Mouse (Mus musculus) liver, embryonic 11.5 days (tissue): ENCODE results near the gene Fam57a. TPM values are rescaled to one million over a fixed set of nuclear protein-coding genes. Genes with fewer than 3 reads are reported as not detected.

Source experiments
- ATAC-seq: fragments of 200-750 bp; cut with Nextera tagmentation; replicated peaks from 2 replicates; pipeline ENCODE4 v1.8.0; 2017; ENCODE audit warnings: moderate number of reproducible peaks, mild to moderate bottlenecking, moderate TSS enrichment, moderate library complexity; ENCODE audit not compliant: low FRiP score
- DNase-seq: peaks from one replicate; pipeline ENCODE4 v3.0.0-alpha.2; 2017; ENCODE audit warnings: low spot score
- H3K27ac ChIP-seq: fragments of 300-500 bp; sonication (generic); 2 replicates; pipeline ENCODE4 v1.5.1; 2014; ENCODE audit warnings: mild to moderate bottlenecking, low read depth, low read length, control low read depth
- H3K27me3 ChIP-seq: fragments of 300-500 bp; sonication (generic); replicated peaks from 2 replicates; pipeline ENCODE4 v1.6.1; 2014; ENCODE audit warnings: low read length, mixed read lengths; ENCODE audit not compliant: control insufficient read depth, insufficient read depth
- H3K36me3 ChIP-seq: fragments of 300-500 bp; sonication (generic); 2 replicates; pipeline ENCODE4 v1.6.1; 2014; ENCODE audit warnings: mild to moderate bottlenecking, low read length, moderate library complexity, mixed read lengths; ENCODE audit not compliant: control insufficient read depth, insufficient read depth
- H3K4me1 ChIP-seq: fragments of 300-500 bp; sonication (generic); replicated peaks from 2 replicates; pipeline ENCODE4 v1.6.1; 2014; ENCODE audit warnings: low read length, mixed read lengths; ENCODE audit not compliant: control insufficient read depth, insufficient read depth
- H3K4me2 ChIP-seq: fragments of 300-500 bp; sonication (generic); 2 replicates; pipeline ENCODE4 v1.6.1; 2014; ENCODE audit warnings: mild to moderate bottlenecking, control low read depth, moderate library complexity
- H3K4me3 ChIP-seq: fragments of 300-500 bp; sonication (generic); 2 replicates; pipeline ENCODE4 v1.5.1; 2014; ENCODE audit warnings: low read depth, low read length, control low read depth
- H3K9ac ChIP-seq: fragments of 300-500 bp; sonication (generic); 2 replicates; pipeline ENCODE4 v1.6.1; 2014; ENCODE audit warnings: low read depth, low read length, control low read depth
- H3K9me3 ChIP-seq: fragments of 300-500 bp; sonication (generic); 2 replicates; pipeline ENCODE4 v1.6.1; 2016; ENCODE audit warnings: low read length, inconsistent platforms, mixed read lengths; ENCODE audit not compliant: control insufficient read depth
- WGBS: fragments of 180-500 bp; shearing (Covaris S2); extraction: QIAGEN DNeasy Blood & Tissue Kit; methylation state at CpG from one replicate; pipeline ENCODE4 v1.1.7; 2014; 5-methylcytosine and 5-hydroxymethylcytosine counted together
- polyA plus RNA-seq: library from polyadenylated mRNA; unstranded; fragments of >200 nt; fragmentation: Nextera tagmentation; extraction: Ambion mirVana; gene quantifications from 2 replicates; pipeline ENCODE4 v1.2.1, GENCODE M21; 2014

The Fam57a gene
- polyA plus RNA-seq, 1 experiment from 2014 or later: 14.8 TPM

- 24% methylated on average over 5 of the region's 5 CpGs for WGBS
- no peak for ATAC-seq
- Histone ChIP-seq H3K4me1 (no peaks in the 10 kb centered on the region), H3K27me3 (no peaks in the 10 kb centered on the region), H3K36me3 (no peaks in the 10 kb centered on the region), H3K4me3 (no peak overlapping the region), H3K9me3 (no peaks in the 10 kb centered on the region), H3K4me2 (no peak overlapping the region), H3K9ac (no peak overlapping the region), H3K27ac (no peak overlapping the region)
- peak; percentile 38 for DNase-seq
Observed at GRCm38 (mm10) chr11:76167079-76167765, 12.2 kb upstream of the Fam57a start.

GRCm38 (mm10) chr11:76168976-76169375 is 10.5 kb upstream of the Fam57a start:
- Histone ChIP-seq H3K4me3 (no peak overlapping the region), H3K9ac (no peak overlapping the region), H3K27ac (no peak overlapping the region), H3K36me3 (no peaks in the 10 kb centered on the region), H3K27me3 (no peaks in the 10 kb centered on the region), H3K4me2 (no peak overlapping the region), H3K4me1 (no peaks in the 10 kb centered on the region), H3K9me3 (no peaks in the 10 kb centered on the region)
- DNase-seq (no peak), ATAC-seq (no peak)
- 94% methylated on average over 3 of the region's 3 CpGs for WGBS

- Histone ChIP-seq H3K27ac (no peak overlapping the region), H3K4me3 (no peak overlapping the region), H3K4me2 (no peak overlapping the region), H3K36me3 (no peaks in the 10 kb centered on the region), H3K4me1 (no peaks in the 10 kb centered on the region), H3K9ac (no peak overlapping the region), H3K27me3 (no peaks in the 10 kb centered on the region), H3K9me3 (no peaks in the 10 kb centered on the region)
- 77% methylated on average over 5 of the region's 5 CpGs for WGBS
- no peak for DNase-seq
- ATAC-seq: no peak
Observed at GRCm38 (mm10) chr11:76170207-76170606, 9.3 kb upstream of the Fam57a start.

- peak; percentile 50 for DNase-seq
- peak; percentile 72 for ATAC-seq
- H3K27ac ChIP-seq: peak overlapping the region; percentile 53; the same call in 1 of the 2 replicates
- peaks cover 5% of the 10 kb centered on the region; the same call in 1 of the 2 replicates for H3K4me1 ChIP-seq
- H3K36me3 ChIP-seq: no peaks in the 10 kb centered on the region
- peak overlapping the region; percentile 84 for H3K4me3 ChIP-seq
- H3K9ac ChIP-seq: peak overlapping the region; percentile 86
- no peaks in the 10 kb centered on the region for H3K9me3 ChIP-seq
- under 1% methylated on average over 28 of the region's 28 CpGs for WGBS
- no peaks in the 10 kb centered on the region for H3K27me3 ChIP-seq
- peak overlapping the region; percentile 85 for H3K4me2 ChIP-seq
Observed at GRCm38 (mm10) chr11:76178726-76179494, 561 bp upstream of the Fam57a start.

GRCm38 (mm10) chr11:76180146-76180540 is 672 bp downstream of the Fam57a start:
- 15% methylated on average over 7 of the region's 7 CpGs for WGBS
- Histone ChIP-seq H3K27ac (peak overlapping the region; percentile 53; the same call in 1 of the 2 replicates), H3K9me3 (no peaks in the 10 kb centered on the region), H3K4me1 (peaks cover 5% of the 10 kb centered on the region; the same call in 1 of the 2 replicates), H3K9ac (peak overlapping the region; percentile 86), H3K36me3 (no peaks in the 10 kb centered on the region), H3K4me3 (peak overlapping the region; percentile 84), H3K27me3 (no peaks in the 10 kb centered on the region), H3K4me2 (peak overlapping the region; percentile 85)
- ATAC-seq: no peak
- no peak for DNase-seq

- no peak for DNase-seq
- Histone ChIP-seq H3K27me3 (no peaks in the 10 kb centered on the region), H3K9me3 (no peaks in the 10 kb centered on the region), H3K36me3 (no peaks in the 10 kb centered on the region), H3K4me1 (no peaks in the 10 kb centered on the region; the same call in 1 of the 2 replicates), H3K4me3 (no peak overlapping the region), H3K9ac (no peak overlapping the region), H3K4me2 (no peak overlapping the region), H3K27ac (no peak overlapping the region)
- WGBS: 85% methylated on average over 4 of the region's 4 CpGs
- no peak for ATAC-seq
Observed at GRCm38 (mm10) chr11:76183745-76184144, 4.3 kb downstream of the Fam57a start.

GRCm38 (mm10) chr11:76186908-76187307 is 7.4 kb downstream of the Fam57a start:
- 81% methylated on average over 6 of the region's 6 CpGs for WGBS

GRCm38 (mm10) chr11:76196275-76196976 is 17.0 kb downstream of the Fam57a start:
- Histone ChIP-seq H3K9me3 (no peaks in the 10 kb centered on the region), H3K4me2 (no peak overlapping the region), H3K36me3 (no peaks in the 10 kb centered on the region), H3K27me3 (peaks cover 3% of the 10 kb centered on the region; the same call in 1 of the 2 replicates), H3K9ac (no peak overlapping the region), H3K4me1 (no peaks in the 10 kb centered on the region), H3K27ac (no peak overlapping the region), H3K4me3 (no peak overlapping the region)
- WGBS: 63% methylated on average over 8 of the region's 8 CpGs
- DNase-seq (no peak), ATAC-seq (no peak)

More at GRCm38 (mm10) chr11:76186908-76187307, 7.4 kb downstream of the Fam57a start:
- H3K4me2 ChIP-seq: no peak overlapping the region
- H3K9ac ChIP-seq: no peak overlapping the region
- H3K9me3 ChIP-seq: no peaks in the 10 kb centered on the region
- H3K36me3 ChIP-seq: no peaks in the 10 kb centered on the region
- ATAC-seq (no peak), DNase-seq (no peak)
- no peaks in the 10 kb centered on the region for H3K4me1 ChIP-seq
- H3K27ac ChIP-seq: no peak overlapping the region
- H3K4me3 ChIP-seq: no peak overlapping the region
- no peaks in the 10 kb centered on the region for H3K27me3 ChIP-seq
